Mouse (Mus musculus) hindbrain, embryonic 13.5 days (tissue): ENCODE results near the gene Grip1. TPM values are rescaled to one million over a fixed set of nuclear protein-coding genes. Genes with fewer than 3 reads are reported as not detected.

Experiments
- ATAC-seq: fragments of 200-750 bp; cut with Nextera tagmentation; 2 replicates; pipeline ENCODE4 v1.8.0; 2017; ENCODE audit warnings: moderate TSS enrichment; ENCODE audit not compliant: low FRiP score
- H3K27ac ChIP-seq: fragments of 300-500 bp; sonication (generic); 2 replicates; pipeline ENCODE4 v1.5.1; 2015; ENCODE audit warnings: inconsistent platforms, mild to moderate bottlenecking, moderate library complexity
- H3K27me3 ChIP-seq: fragments of 300-500 bp; sonication (generic); 2 replicates; pipeline ENCODE4 v1.6.1; 2015; ENCODE audit warnings: mild to moderate bottlenecking, inconsistent platforms
- H3K36me3 ChIP-seq: fragments of 300-500 bp; sonication (generic); 2 replicates; pipeline ENCODE4 v1.6.1; 2015; ENCODE audit warnings: mild to moderate bottlenecking, inconsistent platforms
- H3K4me1 ChIP-seq: fragments of 300-500 bp; sonication (generic); replicated peaks from 2 replicates; pipeline ENCODE4 v1.6.1; 2015; ENCODE audit warnings: inconsistent platforms
- H3K4me2 ChIP-seq: fragments of 300-500 bp; sonication (generic); 2 replicates; pipeline ENCODE4 v1.6.1; 2015; ENCODE audit warnings: inconsistent platforms, mild to moderate bottlenecking, moderate library complexity
- H3K4me3 ChIP-seq: fragments of 300-500 bp; sonication (generic); 2 replicates; pipeline ENCODE4 v1.5.1; 2015; ENCODE audit warnings: mild to moderate bottlenecking, inconsistent platforms
- H3K9ac ChIP-seq: fragments of 300-500 bp; sonication (generic); 2 replicates; pipeline ENCODE4 v1.6.1; 2015; ENCODE audit warnings: mild to moderate bottlenecking, inconsistent platforms
- H3K9me3 ChIP-seq: fragments of 300-500 bp; sonication (generic); 2 replicates; pipeline ENCODE4 v1.6.1; 2016; ENCODE audit warnings: inconsistent platforms
- whole genome bisulfite sequencing: fragments of 180-500 bp; shearing (Covaris S2); methylation state at CpG from one replicate; pipeline ENCODE4 v1.1.7; 2015; 5-methylcytosine and 5-hydroxymethylcytosine counted together
- polyA plus RNA-seq: library from polyadenylated mRNA; unstranded; fragments of >200 nt; fragmentation: Nextera tagmentation; extraction: Ambion mirVana; gene quantifications from 2 replicates; pipeline ENCODE4 v1.2.1, GENCODE M21; 2015

Gene Grip1
- polyA plus RNA-seq, 1 experiment from 2014 or later: 17.7 TPM

DNA sequence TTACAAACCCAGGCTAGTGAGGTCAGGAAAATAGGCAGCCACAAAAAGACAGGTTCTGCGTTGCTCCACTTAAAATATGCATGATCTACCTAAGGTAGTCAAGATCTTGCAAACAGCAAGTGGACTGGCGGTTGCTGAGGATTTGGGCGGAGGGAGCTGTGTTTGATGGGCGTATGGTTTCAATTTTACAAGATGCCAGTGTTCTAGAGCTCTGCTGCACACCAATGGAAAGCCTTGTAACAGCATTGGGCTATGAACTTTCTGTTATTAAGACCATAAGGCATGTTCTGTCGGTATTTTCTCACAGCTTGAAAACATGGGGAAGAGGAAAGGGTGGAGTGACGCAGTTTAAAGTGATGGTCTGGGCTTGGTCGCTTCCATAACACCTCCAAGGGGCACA is 285.8 kb downstream of the Grip1 start:
- peaks cover 30% of the 10 kb centered on the region for H3K4me1 ChIP-seq
- no peak for ATAC-seq
- no peak overlapping the region for H3K27ac ChIP-seq
- no peak overlapping the region for H3K4me2 ChIP-seq
- 87% methylated on average over 7 of the region's 7 CpGs for WGBS
- no peaks in the 10 kb centered on the region for H3K9me3 ChIP-seq
- H3K36me3 ChIP-seq: no peaks in the 10 kb centered on the region
- H3K4me3 ChIP-seq: no peak overlapping the region
- H3K9ac ChIP-seq: no peak overlapping the region
- H3K27me3 ChIP-seq: no peaks in the 10 kb centered on the region

DNA sequence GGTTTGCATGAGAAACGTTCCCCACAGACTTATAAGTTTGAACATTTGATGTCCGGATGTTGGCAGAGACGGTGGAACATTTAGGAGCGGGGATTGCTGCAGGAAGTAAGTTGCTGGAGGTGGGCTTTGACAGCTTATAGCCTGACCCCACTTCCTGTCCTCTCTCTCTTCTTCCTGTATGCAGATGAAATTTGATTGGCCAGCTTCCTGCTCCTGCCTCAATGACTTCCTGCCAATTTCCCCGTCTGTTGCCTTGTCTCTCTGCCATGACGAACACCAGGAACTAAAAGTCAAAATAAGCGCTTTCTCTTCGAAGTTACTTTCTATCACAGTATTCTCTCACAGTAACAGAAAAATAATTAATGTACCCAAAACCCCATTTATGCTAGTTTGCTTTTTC is 289.1 kb downstream of the Grip1 start:
- no peak overlapping the region for H3K4me3 ChIP-seq
- no peaks in the 10 kb centered on the region for H3K36me3 ChIP-seq
- H3K9ac ChIP-seq: no peak overlapping the region
- no peak for ATAC-seq
- no peak overlapping the region for H3K4me2 ChIP-seq
- 82% methylated on average over 8 of the region's 8 CpGs for WGBS
- no peaks in the 10 kb centered on the region for H3K27me3 ChIP-seq
- H3K4me1 ChIP-seq: peaks cover 7% of the 10 kb centered on the region
- H3K9me3 ChIP-seq: no peaks in the 10 kb centered on the region
- no peak overlapping the region for H3K27ac ChIP-seq

DNA sequence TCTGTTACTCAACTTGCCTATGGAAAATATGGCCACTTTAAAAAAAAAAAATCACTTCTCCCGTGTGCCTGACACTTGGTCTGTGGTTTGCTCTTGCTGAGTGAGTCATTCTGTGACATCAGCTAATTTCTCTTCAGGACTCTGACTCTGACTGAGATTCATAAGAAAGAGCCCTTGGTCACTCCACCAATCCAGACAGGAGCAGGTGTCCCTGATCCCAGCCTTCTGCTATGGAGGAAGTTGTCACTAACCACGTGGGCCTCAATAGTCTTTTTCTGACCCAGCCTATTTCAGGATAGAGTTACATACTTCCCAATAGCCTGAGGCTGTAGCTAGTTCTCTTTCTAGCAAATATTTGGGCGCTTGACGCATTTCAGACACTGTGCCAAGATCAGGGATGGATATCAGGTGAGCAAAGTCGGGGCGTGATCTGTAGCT is 298.8 kb downstream of the Grip1 start:
- no peak for ATAC-seq
- no peaks in the 10 kb centered on the region for H3K27me3 ChIP-seq
- H3K4me2 ChIP-seq: no peak overlapping the region
- WGBS: 88% methylated on average over 6 of the region's 6 CpGs
- H3K4me1 ChIP-seq: peaks cover 13% of the 10 kb centered on the region
- H3K27ac ChIP-seq: no peak overlapping the region
- no peak overlapping the region for H3K4me3 ChIP-seq
- no peak overlapping the region for H3K9ac ChIP-seq
- no peaks in the 10 kb centered on the region for H3K36me3 ChIP-seq
- H3K9me3 ChIP-seq: no peaks in the 10 kb centered on the region

DNA sequence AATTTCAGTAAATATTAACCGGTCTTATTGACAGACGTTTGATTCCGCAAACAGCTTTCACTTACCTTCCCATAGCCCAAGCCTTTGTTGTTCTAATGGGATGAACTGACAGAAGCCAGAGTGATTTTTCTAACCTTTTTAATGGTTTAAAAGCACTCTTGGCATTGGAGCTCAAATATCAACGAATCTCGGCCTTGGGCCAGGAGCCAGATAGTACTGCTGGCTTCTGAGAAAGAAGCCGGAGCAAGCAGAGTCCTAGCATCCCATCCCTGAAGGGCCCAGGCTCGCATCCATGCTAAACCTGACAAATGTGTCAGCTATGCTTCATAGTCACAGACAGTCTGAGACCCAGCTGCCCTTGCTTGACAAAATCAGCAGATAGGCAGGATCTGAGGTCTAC is 302.6 kb downstream of the Grip1 start:
- Histone ChIP-seq H3K4me2 (no peak overlapping the region), H3K9ac (no peak overlapping the region), H3K4me3 (no peak overlapping the region), H3K27me3 (no peaks in the 10 kb centered on the region), H3K9me3 (no peaks in the 10 kb centered on the region), H3K27ac (no peak overlapping the region), H3K4me1 (peaks cover 20% of the 10 kb centered on the region), H3K36me3 (no peaks in the 10 kb centered on the region)
- WGBS: 83% methylated on average over 7 of the region's 7 CpGs
- ATAC-seq: no peak

DNA sequence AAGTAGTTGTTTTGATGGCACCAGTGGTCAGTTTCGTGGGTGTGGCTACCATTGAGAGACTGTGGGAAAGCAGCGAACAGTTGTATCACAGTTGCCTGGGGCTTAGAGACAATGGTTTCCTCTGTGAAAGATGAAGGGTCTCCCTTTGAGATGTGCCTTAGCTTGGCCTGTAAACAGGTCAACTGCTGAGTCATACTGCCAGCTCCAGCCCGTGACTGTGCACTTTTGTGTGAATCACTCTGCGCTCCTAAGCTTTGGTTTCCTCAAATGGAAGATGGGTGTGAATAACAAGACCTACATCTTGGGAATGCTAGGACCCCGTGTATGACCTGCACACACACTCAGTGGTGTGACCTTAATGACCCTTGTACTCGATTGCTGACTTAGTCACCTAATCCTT is 303.6 kb downstream of the Grip1 start:
- WGBS: 82% methylated on average over 6 of the region's 6 CpGs

DNA sequence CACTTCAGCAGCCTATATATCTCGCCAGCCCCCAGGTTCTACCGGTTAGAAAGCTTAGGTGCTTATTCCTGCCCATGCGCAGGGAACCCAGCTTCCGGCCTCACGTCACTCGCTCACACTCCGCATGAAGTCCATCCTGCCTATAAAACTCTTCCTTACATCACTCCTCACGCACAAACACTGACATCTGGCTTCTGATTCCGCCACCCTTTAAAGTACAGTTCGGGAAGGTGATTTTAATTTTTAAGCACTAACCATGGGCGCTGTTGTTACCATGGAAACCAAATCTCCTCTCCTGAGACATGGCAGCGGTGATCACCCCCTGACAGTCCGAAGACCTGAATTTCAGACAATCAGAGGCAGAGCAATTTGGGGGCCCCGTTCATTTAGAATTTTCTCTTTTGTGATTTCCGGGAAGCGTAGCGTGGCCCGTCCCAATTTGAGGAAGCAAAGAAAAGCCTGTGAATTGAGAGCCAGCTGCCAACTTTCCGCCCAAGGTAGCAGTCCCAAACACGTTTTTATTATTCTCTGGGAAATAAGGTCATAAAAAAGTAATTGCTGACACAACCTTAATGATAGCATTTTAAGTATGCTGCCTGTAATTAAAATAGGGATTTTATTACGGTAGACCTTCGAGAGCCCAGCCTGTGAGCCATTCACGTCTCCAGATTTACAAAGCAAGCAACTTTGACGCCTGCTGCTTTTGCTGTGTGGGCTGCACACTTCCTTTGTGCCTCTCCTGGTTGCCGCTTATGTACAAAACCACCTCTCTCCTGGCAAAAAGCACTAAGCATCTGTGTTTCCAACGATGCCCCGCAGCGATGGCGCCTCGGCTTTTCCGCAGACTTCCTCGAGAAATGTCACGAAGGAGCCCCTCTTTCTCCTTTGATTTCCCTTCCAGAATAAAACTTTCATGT is 308.1 kb downstream of the Grip1 start:
- 0 out of 2 replicates have a peak overlapping the region, but pooled peaks have one; percentile 5 for H3K4me3 ChIP-seq
- WGBS: 72% methylated on average over 33 of the region's 33 CpGs
- H3K4me2 ChIP-seq: peak overlapping the region; percentile 36
- H3K9ac ChIP-seq: peak overlapping the region; percentile 35; the same call in 1 of the 2 replicates
- no peaks in the 10 kb centered on the region for H3K27me3 ChIP-seq
- no peaks in the 10 kb centered on the region for H3K36me3 ChIP-seq
- H3K9me3 ChIP-seq: no peaks in the 10 kb centered on the region
- no peak for ATAC-seq
- H3K4me1 ChIP-seq: peaks cover 20% of the 10 kb centered on the region
- H3K27ac ChIP-seq: peak overlapping the region; percentile 40; the same call in 1 of the 2 replicates

More for the DNA sequence above, 303.6 kb downstream of the Grip1 start:
- Histone ChIP-seq H3K4me1 (peaks cover 24% of the 10 kb centered on the region), H3K4me2 (no peak overlapping the region), H3K9me3 (no peaks in the 10 kb centered on the region), H3K27ac (no peak overlapping the region), H3K36me3 (no peaks in the 10 kb centered on the region), H3K4me3 (no peak overlapping the region), H3K9ac (no peak overlapping the region), H3K27me3 (no peaks in the 10 kb centered on the region)
- no peak for ATAC-seq

DNA sequence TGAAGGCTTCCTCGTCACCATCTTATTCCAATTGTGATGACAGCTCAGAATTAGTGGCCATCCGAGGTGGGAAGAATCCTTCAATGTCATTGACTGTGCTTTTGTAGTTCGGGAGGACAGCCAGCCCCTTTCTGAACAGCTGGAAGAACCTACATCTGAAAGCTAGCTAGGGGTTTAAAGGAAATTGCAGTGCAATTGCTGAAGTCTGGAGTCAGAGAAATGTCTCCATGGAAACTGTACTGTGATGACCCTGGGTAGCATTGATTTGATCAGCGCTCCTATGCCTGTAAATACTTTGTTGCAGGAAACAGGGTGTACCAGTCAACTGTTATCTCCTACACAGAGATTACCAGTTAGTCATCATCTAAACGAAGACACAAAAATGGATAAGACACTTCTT is 325.2 kb downstream of the Grip1 start:
- H3K4me1 ChIP-seq: peaks cover 4% of the 10 kb centered on the region
- no peak overlapping the region for H3K4me3 ChIP-seq
- H3K4me2 ChIP-seq: no peak overlapping the region
- H3K27me3 ChIP-seq: no peaks in the 10 kb centered on the region
- WGBS: 60% methylated on average over 5 of the region's 5 CpGs
- H3K27ac ChIP-seq: no peak overlapping the region
- ATAC-seq: no peak
- H3K36me3 ChIP-seq: no peaks in the 10 kb centered on the region
- H3K9me3 ChIP-seq: 0 out of 2 replicates have a peak, but pooled peaks cover 4% of the 10 kb centered on the region
- no peak overlapping the region for H3K9ac ChIP-seq

DNA sequence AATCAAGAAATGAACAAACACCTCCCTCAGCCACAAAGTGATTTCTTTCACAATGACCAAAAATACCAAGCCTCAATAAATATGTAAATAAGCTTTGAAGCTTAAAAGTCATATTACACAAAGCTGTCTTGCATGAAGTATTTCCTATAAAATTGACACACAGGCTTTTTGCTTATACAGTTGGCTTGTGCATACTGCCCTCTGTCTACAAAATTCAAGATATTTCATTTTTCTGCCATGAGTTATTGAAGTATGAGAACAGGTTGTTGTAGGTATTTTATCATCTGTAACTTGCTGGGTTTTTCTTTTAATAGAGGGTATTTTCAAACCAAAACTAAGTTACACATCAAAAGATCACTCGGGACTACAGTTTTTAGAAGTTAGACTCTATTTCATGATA is 326.0 kb downstream of the Grip1 start:
- H3K36me3 ChIP-seq: no peaks in the 10 kb centered on the region
- H3K4me2 ChIP-seq: no peak overlapping the region
- H3K4me1 ChIP-seq: peaks cover 4% of the 10 kb centered on the region
- no peak overlapping the region for H3K27ac ChIP-seq
- H3K9ac ChIP-seq: no peak overlapping the region
- no peak overlapping the region for H3K4me3 ChIP-seq
- H3K27me3 ChIP-seq: no peaks in the 10 kb centered on the region
- no peak for ATAC-seq
- H3K9me3 ChIP-seq: 0 out of 2 replicates have a peak, but pooled peaks cover 4% of the 10 kb centered on the region
- WGBS: 91% methylated on average over 1 of the region's 1 CpGs

DNA sequence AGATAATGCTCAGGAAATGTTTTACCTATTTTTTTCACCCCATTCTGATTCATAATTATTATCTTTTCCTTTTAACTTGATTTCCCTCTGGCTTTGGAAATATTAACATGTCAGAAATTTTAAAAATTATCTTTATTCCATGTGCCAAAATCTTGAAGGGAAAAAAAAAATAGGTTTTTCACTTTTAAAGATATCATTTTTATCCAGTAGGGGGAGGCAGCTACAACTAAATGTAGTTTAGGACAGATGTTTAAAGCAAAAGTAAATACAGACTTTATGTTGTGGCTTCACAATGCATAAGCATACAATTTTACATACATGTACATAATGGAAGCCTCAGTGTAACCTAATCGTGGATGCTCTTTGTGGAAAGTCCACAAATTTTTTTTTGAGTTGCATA is 336.9 kb downstream of the Grip1 start:
- Histone ChIP-seq H3K36me3 (no peaks in the 10 kb centered on the region), H3K4me3 (no peak overlapping the region), H3K27ac (no peak overlapping the region), H3K9me3 (no peaks in the 10 kb centered on the region), H3K27me3 (no peaks in the 10 kb centered on the region), H3K4me2 (no peak overlapping the region), H3K9ac (no peak overlapping the region), H3K4me1 (peaks cover 10% of the 10 kb centered on the region; the same call in 1 of the 2 replicates)
- 75% methylated on average over 1 of the region's 1 CpGs for WGBS
- no peak for ATAC-seq

DNA sequence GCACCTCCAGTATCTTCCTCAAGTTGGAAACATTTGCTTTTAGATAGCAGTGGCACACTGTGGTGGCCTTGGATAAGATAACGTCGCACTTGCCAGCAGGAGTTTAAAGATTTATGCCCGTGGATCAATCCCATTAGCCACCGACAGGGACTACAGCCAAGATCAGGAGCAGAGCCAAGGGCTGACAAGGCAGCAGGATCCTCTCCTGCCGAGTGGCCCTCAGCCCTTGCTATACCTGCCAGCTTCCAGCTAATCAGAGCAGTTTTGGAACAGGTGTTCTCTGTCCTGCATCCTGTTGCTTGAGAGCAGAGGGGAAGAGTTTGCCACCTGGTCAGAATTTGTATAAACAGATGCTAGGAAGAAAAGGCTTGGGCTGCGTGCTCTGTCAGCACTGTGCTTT is 348.8 kb downstream of the Grip1 start:
- Histone ChIP-seq H3K4me2 (no peak overlapping the region), H3K36me3 (no peaks in the 10 kb centered on the region), H3K4me3 (no peak overlapping the region), H3K9ac (0 out of 2 replicates have a peak overlapping the region, but pooled peaks have one; percentile 19), H3K9me3 (no peaks in the 10 kb centered on the region), H3K27me3 (no peaks in the 10 kb centered on the region), H3K4me1 (peaks cover 38% of the 10 kb centered on the region), H3K27ac (no peak overlapping the region)
- ATAC-seq: no peak
- WGBS: 53% methylated on average over 6 of the region's 6 CpGs

DNA sequence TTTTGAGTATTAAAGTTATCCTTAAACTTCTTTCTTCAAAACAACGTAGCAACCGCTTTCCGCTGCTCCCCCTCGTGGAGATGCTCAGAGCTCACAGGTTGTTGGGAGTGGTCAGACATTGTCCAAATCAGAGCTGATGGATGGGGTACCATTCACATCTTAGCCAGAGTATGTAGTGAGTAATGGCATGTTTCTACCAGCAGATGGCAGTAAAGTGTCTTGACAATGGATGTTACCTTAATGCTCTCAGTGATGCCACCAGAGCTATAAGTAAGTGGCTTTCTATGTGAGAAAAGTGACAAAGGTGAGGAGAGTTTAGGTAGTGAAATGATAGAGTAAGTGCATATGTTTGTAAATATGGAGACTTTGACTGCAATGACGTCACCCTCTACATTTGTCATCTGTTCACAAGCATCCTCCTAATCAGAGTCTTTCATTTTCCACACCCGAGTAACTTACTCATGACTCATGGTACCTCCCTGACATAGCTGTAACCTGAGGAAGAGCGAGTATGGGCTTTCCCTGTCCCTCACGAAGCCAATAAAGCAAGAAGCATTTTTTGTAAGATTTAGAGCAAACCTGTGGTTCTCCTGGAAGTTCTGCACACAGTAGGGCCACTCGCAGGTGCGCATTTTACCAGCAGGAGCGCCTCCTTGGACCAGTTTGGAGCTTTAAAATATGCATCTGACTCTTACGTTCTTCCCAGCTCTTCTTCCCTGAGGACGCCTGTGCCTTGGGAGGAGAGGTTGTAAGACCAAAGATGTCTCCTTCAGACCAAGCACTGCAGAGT is 350.2 kb downstream of the Grip1 start:
- ATAC-seq: peak; percentile 65
- H3K4me3 ChIP-seq: no peak overlapping the region
- no peaks in the 10 kb centered on the region for H3K9me3 ChIP-seq
- H3K4me2 ChIP-seq: no peak overlapping the region
- no peaks in the 10 kb centered on the region for H3K27me3 ChIP-seq
- 63% methylated on average over 13 of the region's 13 CpGs for WGBS
- H3K4me1 ChIP-seq: peaks cover 38% of the 10 kb centered on the region
- H3K9ac ChIP-seq: no peak overlapping the region
- H3K36me3 ChIP-seq: no peaks in the 10 kb centered on the region
- H3K27ac ChIP-seq: no peak overlapping the region

DNA sequence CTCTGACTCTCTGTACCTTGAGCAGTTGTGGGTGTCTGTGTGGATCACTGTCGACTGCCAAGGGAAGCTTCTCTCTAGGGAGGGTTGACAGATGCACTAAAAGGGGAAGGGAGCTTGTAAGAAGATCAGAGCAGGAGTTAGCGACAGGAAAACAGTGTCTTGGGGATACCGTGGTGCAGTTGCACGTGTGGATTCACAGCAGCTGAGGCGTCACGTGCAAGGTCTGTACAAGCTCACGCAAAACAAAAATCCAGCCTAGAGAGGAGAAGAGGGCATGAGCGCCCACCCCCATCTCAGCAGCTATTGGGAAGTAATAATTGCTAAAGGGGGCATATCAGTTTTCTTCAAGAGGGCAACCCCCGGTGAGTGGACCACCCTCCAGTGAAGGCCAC is 350.8 kb downstream of the Grip1 start:
- no peak for ATAC-seq
- Histone ChIP-seq H3K4me1 (peaks cover 38% of the 10 kb centered on the region), H3K9ac (no peak overlapping the region), H3K27me3 (no peaks in the 10 kb centered on the region), H3K4me2 (no peak overlapping the region), H3K9me3 (no peaks in the 10 kb centered on the region), H3K36me3 (no peaks in the 10 kb centered on the region), H3K4me3 (no peak overlapping the region), H3K27ac (no peak overlapping the region)
- 87% methylated on average over 9 of the region's 9 CpGs for WGBS
